ENCODE assay signal across 23 mouse cellular contexts in genomic region chr9:117234065-117234725, GRCm38 (mm10).
"Had no signal": no experiment of that assay in that cellular context is flagged by ENCODE, and none has a peak within 500 bp of the region (broad histone marks: within the 10 kb centered on the region; RNA-seq: fewer than 3 reads in every experiment).

No protein-coding gene starts in this region.

- ATAC-seq: forebrain, postnatal 0 days; hindbrain, postnatal 0 days; intestine, embryonic 16.5 days had no signal

- H3K4me2 ChIP-seq: heart, embryonic 12.5 days; hindbrain, embryonic 13.5 days; hindbrain, embryonic 15.5 days; kidney, embryonic 15.5 days; limb, embryonic 13.5 days; limb, embryonic 15.5 days had no signal

- H3K9ac ChIP-seq: forebrain, postnatal 0 days; heart, embryonic 12.5 days; hindbrain, embryonic 13.5 days; hindbrain, embryonic 15.5 days; kidney, embryonic 15.5 days; limb, embryonic 13.5 days; limb, embryonic 15.5 days had no signal

- H3K36me3 ChIP-seq: hindbrain, embryonic 13.5 days; hindbrain, embryonic 15.5 days had no signal

- H3K4me1 ChIP-seq: hindbrain, embryonic 13.5 days; hindbrain, embryonic 15.5 days had no signal

- H3K27me3 ChIP-seq: heart, embryonic 12.5 days; hindbrain, embryonic 13.5 days; hindbrain, embryonic 15.5 days; kidney, embryonic 15.5 days; limb, embryonic 13.5 days; limb, embryonic 15.5 days had no signal

- DNase-seq: forebrain, postnatal 0 days; gastrocnemius, postnatal 14 days; gastrocnemius, postnatal 36 days; heart, postnatal 10 days; heart, postnatal 36 days; kidney, adult 11 months; kidney, adult 2 months; kidney, adult 9 months; kidney, postnatal 14 days; kidney, postnatal 36 days; layer of hippocampus, adult 9-11 months; layer of hippocampus, postnatal 36 days; left cerebral cortex, postnatal 4 days had no signal

- H3K27ac ChIP-seq: heart, embryonic 10.5 days; hindbrain, embryonic 13.5 days; hindbrain, embryonic 15.5 days; hindbrain, postnatal 0 days; kidney, embryonic 15.5 days; kidney, postnatal 0 days; limb, embryonic 13.5 days; limb, embryonic 15.5 days had no signal

- H3K4me3 ChIP-seq: heart, embryonic 10.5 days; heart, embryonic 12.5 days; hindbrain, embryonic 13.5 days; hindbrain, embryonic 15.5 days; kidney, embryonic 15.5 days; limb, embryonic 13.5 days; limb, embryonic 15.5 days had no signal

- H3K9me3 ChIP-seq: heart, embryonic 10.5 days; heart, embryonic 12.5 days; hindbrain, embryonic 13.5 days; hindbrain, embryonic 15.5 days; kidney, embryonic 15.5 days; limb, embryonic 13.5 days; limb, embryonic 15.5 days had no signal
